Mouse (Mus musculus) embryonic facial prominence, embryonic 14.5 days (tissue): Measurements from ENCODE around the gene Slc25a48. TPM values are rescaled to one million over a fixed set of nuclear protein-coding genes. Genes with fewer than 3 reads are reported as not detected.

Experiments used
- ATAC-seq: fragments of 200-750 bp; cut with Nextera tagmentation; 2 replicates; pipeline ENCODE4 v1.8.0; 2017; ENCODE audit warnings: low read depth, moderate number of reproducible peaks, moderate TSS enrichment
- DNase-seq: peaks from one replicate; pipeline ENCODE4 v3.0.0-alpha.2; 2015; ENCODE audit warnings: low spot score
- H3K27ac ChIP-seq: fragments of 300-500 bp; sonication (generic); replicated peaks from 2 replicates; pipeline ENCODE4 v1.5.1; 2014; ENCODE audit warnings: low read depth, mild to moderate bottlenecking, low read length, moderate library complexity
- H3K27me3 ChIP-seq: fragments of 300-500 bp; sonication (generic); replicated peaks from 2 replicates; pipeline ENCODE4 v1.6.1; 2014; ENCODE audit warnings: low read length; ENCODE audit not compliant: control insufficient read depth, insufficient read depth
- H3K36me3 ChIP-seq: fragments of 300-500 bp; sonication (generic); 2 replicates; pipeline ENCODE4 v1.6.1; 2014; ENCODE audit warnings: low read length, mixed read lengths; ENCODE audit not compliant: control insufficient read depth, insufficient read depth
- H3K4me1 ChIP-seq: fragments of 300-500 bp; sonication (generic); 2 replicates; pipeline ENCODE4 v1.6.1; 2014; ENCODE audit warnings: antibody characterized with exemption, low read length; ENCODE audit not compliant: control insufficient read depth, insufficient read depth
- H3K4me2 ChIP-seq: fragments of 300-500 bp; sonication (generic); 2 replicates; pipeline ENCODE4 v1.6.1; 2014; ENCODE audit warnings: low read depth, mild to moderate bottlenecking, low read length, moderate library complexity, mixed read lengths
- H3K4me3 ChIP-seq: fragments of 300-500 bp; sonication (generic); 2 replicates; pipeline ENCODE4 v1.5.1; 2014; ENCODE audit warnings: low read depth, mild to moderate bottlenecking, low read length
- H3K9ac ChIP-seq: fragments of 300-500 bp; sonication (generic); 2 replicates; pipeline ENCODE4 v1.6.1; 2014; ENCODE audit warnings: low read depth, mild to moderate bottlenecking, low read length, moderate library complexity, mixed read lengths
- H3K9me3 ChIP-seq: fragments of 300-500 bp; sonication (generic); 2 replicates; pipeline ENCODE4 v1.6.1; 2016; ENCODE audit warnings: low read length; ENCODE audit not compliant: control insufficient read depth
- WGBS: fragments of 180-500 bp; shearing (Covaris S2); extraction: QIAGEN DNeasy Blood & Tissue Kit; methylation state at CpG from one replicate; pipeline ENCODE4 v1.1.7; 2014; 5-methylcytosine and 5-hydroxymethylcytosine counted together
- polyA plus RNA-seq: library from polyadenylated mRNA; unstranded; fragments of >200 nt; fragmentation: Nextera tagmentation; extraction: Ambion mirVana; gene quantifications from 2 replicates; pipeline ENCODE4 v1.2.1, GENCODE M21; 2014

Gene Slc25a48
- polyA plus RNA-seq, 1 experiment from 2014 or later: 0.45 TPM

GRCm38 (mm10) chr13:56419538-56419937 is 18.6 kb upstream of the Slc25a48 start:
- no peak overlapping the region for H3K9ac ChIP-seq
- H3K27me3 ChIP-seq: no peaks in the 10 kb centered on the region
- H3K36me3 ChIP-seq: no peaks in the 10 kb centered on the region
- DNase-seq (no peak), ATAC-seq (no peak)
- no peaks in the 10 kb centered on the region for H3K9me3 ChIP-seq
- H3K4me3 ChIP-seq: no peak overlapping the region
- H3K4me2 ChIP-seq: no peak overlapping the region
- WGBS: 68% methylated on average over 6 of the region's 6 CpGs
- no peak overlapping the region for H3K27ac ChIP-seq
- H3K4me1 ChIP-seq: peaks cover 6% of the 10 kb centered on the region; the same call in 1 of the 2 replicates

DNA sequence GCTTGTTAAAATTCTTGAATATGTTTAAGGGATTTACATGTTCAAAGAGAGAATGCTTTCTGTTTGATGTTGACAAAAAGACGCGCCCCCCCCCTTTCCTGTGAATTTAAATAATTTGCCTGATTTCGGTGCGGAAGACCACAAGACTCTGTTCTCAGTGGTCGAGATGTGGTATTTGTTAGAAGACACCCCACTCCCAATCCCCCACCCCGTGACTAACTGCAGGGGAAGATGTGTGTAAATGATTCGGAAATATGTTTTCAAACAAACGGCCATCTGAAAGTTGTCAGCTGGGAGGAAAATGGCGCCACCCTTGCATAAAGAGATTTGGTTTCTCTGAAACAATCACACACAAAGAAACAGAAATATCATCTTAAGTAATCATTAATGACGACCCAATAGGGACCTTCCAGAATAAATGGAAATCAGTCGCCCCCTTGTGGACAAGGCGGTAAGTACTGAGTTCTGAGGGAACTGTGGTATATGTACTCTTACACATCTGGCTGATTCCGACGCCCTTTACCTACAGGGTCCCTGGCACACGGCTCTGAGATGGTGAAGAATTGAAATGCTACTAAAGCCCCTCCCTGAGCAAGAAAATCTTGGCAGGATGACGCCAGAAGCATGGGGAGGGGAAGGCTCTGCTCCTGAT is 16.0 kb upstream of the Slc25a48 start:
- no peaks in the 10 kb centered on the region for H3K27me3 ChIP-seq
- DNase-seq (peak; percentile 90), ATAC-seq (peak; percentile 73)
- 0 out of 2 replicates have a peak overlapping the region, but pooled peaks have one; percentile 7 for H3K4me3 ChIP-seq
- WGBS: 10% methylated on average over 16 of the region's 16 CpGs
- H3K36me3 ChIP-seq: no peaks in the 10 kb centered on the region
- peak overlapping the region; percentile 49; the same call in 1 of the 2 replicates for H3K27ac ChIP-seq
- peak overlapping the region; percentile 41 for H3K4me2 ChIP-seq
- no peaks in the 10 kb centered on the region for H3K9me3 ChIP-seq
- H3K9ac ChIP-seq: peak overlapping the region; percentile 26; the same call in 1 of the 2 replicates
- peaks cover 6% of the 10 kb centered on the region; the same call in 1 of the 2 replicates for H3K4me1 ChIP-seq

- Histone ChIP-seq H3K4me2 (no peak overlapping the region), H3K27me3 (no peaks in the 10 kb centered on the region), H3K4me3 (no peak overlapping the region), H3K9me3 (no peaks in the 10 kb centered on the region), H3K27ac (no peak overlapping the region), H3K36me3 (no peaks in the 10 kb centered on the region), H3K4me1 (peaks cover 6% of the 10 kb centered on the region; the same call in 1 of the 2 replicates), H3K9ac (no peak overlapping the region)
- 84% methylated on average over 7 of the region's 7 CpGs for whole genome bisulfite sequencing
- ATAC-seq: no peak
- no peak for DNase-seq
These were observed 12.2 kb upstream of the Slc25a48 start for GRCm38 (mm10) chr13:56425931-56426330.

GRCm38 (mm10) chr13:56426365-56426764 is 11.8 kb upstream of the Slc25a48 start, which contains the start of gene Gm3045:
Gene Gm3045, plus strand, starts transcription at chr13:56426594.
- Histone ChIP-seq H3K9ac (no peak within 1 kb of the TSS), H3K4me2 (no peak within 1 kb of the TSS), H3K27ac (no peak within 1 kb of the TSS), H3K4me3 (no peak within 1 kb of the TSS), H3K36me3 (no peaks in the 10 kb centered on the region), H3K27me3 (no peaks in the 10 kb centered on the region), H3K9me3 (no peaks in the 10 kb centered on the region), H3K4me1 (peaks cover 6% of the 10 kb centered on the region; the same call in 1 of the 2 replicates)
- 75% methylated on average over 4 of the region's 4 CpGs for WGBS
- DNase-seq: peak; percentile 43
- peak; percentile 13; the same call in 1 of the 2 replicates for ATAC-seq

GRCm38 (mm10) chr13:56428724-56429500 is 9.2 kb upstream of the Slc25a48 start:
- no peak overlapping the region for H3K4me2 ChIP-seq
- H3K9me3 ChIP-seq: no peaks in the 10 kb centered on the region
- no peaks in the 10 kb centered on the region for H3K4me1 ChIP-seq
- peak; percentile 81 for DNase-seq
- ATAC-seq: peak; percentile 73
- no peak overlapping the region for H3K4me3 ChIP-seq
- no peaks in the 10 kb centered on the region for H3K36me3 ChIP-seq
- no peaks in the 10 kb centered on the region for H3K27me3 ChIP-seq
- 31% methylated on average over 16 of the region's 16 CpGs for whole genome bisulfite sequencing
- H3K27ac ChIP-seq: no peak overlapping the region
- no peak overlapping the region for H3K9ac ChIP-seq

- H3K4me3 ChIP-seq: no peak overlapping the region
- no peak overlapping the region for H3K4me2 ChIP-seq
These were observed 5.7 kb upstream of the Slc25a48 start for GRCm38 (mm10) chr13:56432496-56432895.

GRCm38 (mm10) chr13:56433466-56433865 is 4.7 kb upstream of the Slc25a48 start:
- DNase-seq: peak; percentile 61
- Histone ChIP-seq H3K4me2 (no peak overlapping the region), H3K9me3 (no peaks in the 10 kb centered on the region), H3K27ac (no peak overlapping the region), H3K4me3 (no peak overlapping the region), H3K9ac (no peak overlapping the region), H3K27me3 (peaks cover 21% of the 10 kb centered on the region), H3K36me3 (no peaks in the 10 kb centered on the region), H3K4me1 (peaks cover 5% of the 10 kb centered on the region; the same call in 1 of the 2 replicates)
- no peak for ATAC-seq
- 15% methylated on average over 10 of the region's 10 CpGs for WGBS

More at GRCm38 (mm10) chr13:56432496-56432895, 5.7 kb upstream of the Slc25a48 start:
- Histone ChIP-seq H3K36me3 (no peaks in the 10 kb centered on the region), H3K9me3 (no peaks in the 10 kb centered on the region), H3K27me3 (peaks cover 12% of the 10 kb centered on the region), H3K9ac (no peak overlapping the region), H3K27ac (no peak overlapping the region), H3K4me1 (no peaks in the 10 kb centered on the region; the same call in 1 of the 2 replicates)
- DNase-seq: no peak
- no peak for ATAC-seq
- 85% methylated on average over 6 of the region's 12 CpGs for WGBS

GRCm38 (mm10) chr13:56434311-56434751 is 3.8 kb upstream of the Slc25a48 start:
- no peak overlapping the region for H3K27ac ChIP-seq
- WGBS: 78% methylated on average over 9 of the region's 9 CpGs
- H3K9me3 ChIP-seq: no peaks in the 10 kb centered on the region
- H3K36me3 ChIP-seq: no peaks in the 10 kb centered on the region
- no peak for ATAC-seq
- DNase-seq: no peak
- no peak overlapping the region for H3K4me3 ChIP-seq
- peaks cover 10% of the 10 kb centered on the region; the same call in 1 of the 2 replicates for H3K4me1 ChIP-seq
- H3K4me2 ChIP-seq: no peak overlapping the region
- no peak overlapping the region for H3K9ac ChIP-seq
- peaks cover 30% of the 10 kb centered on the region for H3K27me3 ChIP-seq
